Mouse (Mus musculus) lung, postnatal 0 days (tissue): Measurements from ENCODE around the gene Robo2.

Experiments
- CTCF ChIP-seq: IDR thresholded peaks from 2 replicates; pipeline ENCODE4 v1.5.1; 2016; ENCODE audit warnings: antibody characterized with exemption, mild to moderate bottlenecking
- EP300 ChIP-seq: IDR thresholded peaks from 2 replicates; pipeline ENCODE4 v1.6.1; 2016; ENCODE audit warnings: antibody characterized with exemption, mild to moderate bottlenecking, control low read depth

- TF ChIP-seq CTCF: no peak
- no peak for TF ChIP-seq EP300
Observed at GRCm38 (mm10) chr16:74072671-74073070, 339.0 kb downstream of the Robo2 start.
